Mouse (Mus musculus): ENCODE data around the gene Bckdk.
"Not testable (repeated sequence)": the region's sequence is repeated elsewhere in the genome, so short reads cannot be mapped to it uniquely, and the experiment has no call there.

Gene Bckdk

DNA sequence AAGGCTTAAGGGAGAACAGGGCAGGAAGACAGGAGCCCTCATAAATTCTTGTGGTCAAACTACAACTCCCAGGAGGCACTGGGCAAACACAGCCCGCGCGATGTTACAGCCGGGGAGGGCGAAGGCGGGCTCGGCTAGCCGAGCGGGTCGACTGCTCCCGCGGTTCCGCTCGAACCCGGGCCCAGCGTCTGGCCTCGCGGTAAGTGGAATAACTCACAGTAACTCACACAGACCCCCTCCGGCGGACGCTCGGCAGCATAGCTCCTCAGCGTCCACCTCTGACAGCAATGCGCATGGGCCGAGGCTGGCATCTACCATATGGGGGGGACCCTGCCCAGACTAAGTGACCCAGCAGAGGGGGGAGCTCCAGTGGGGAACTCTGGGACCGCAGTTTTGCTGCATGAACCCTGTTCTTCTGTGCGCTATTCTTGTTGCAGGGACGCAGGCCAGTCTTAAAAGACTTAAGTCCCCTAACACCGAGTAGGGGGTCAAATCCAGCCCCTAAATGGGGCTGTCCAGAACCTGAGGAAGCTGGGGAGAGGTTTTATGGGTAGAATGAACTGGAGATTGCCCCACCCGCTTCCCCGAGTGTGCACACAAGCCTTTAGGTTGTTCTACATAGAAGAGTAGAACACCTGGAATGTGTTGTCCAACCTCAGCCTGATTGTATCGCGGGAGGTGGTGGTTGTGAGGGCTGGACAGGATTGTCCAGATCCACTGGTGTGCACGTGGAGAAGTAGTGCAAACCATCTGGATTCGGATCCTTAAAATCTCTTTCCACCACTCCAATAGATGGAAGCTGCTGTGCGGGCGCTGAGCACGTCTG lies at the start of gene Bckdk:
Gene Bckdk (plus strand): TSS at position 112 of the 826 bp plus-strand sequence.
- DNase-seq, result peak; percentile 81

DNA sequence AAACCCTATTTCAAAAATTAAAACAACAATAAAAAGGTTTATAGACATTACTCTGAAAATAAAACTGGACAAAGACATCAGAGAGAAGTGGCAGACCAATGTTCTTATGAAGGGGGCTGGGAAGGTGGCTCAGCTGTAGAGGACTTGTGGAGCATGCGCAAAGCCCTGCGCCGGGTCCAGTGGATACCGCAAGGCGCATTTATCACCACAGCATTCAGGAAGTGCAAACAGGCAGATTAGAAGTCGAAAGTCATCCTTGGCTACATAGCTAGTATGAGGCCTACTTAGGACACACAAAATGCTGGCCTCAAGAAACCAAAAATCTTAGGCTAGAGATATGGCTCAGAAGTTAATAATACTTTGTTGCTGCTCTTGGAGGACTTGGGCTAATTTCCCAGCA lies 45.6 kb upstream of the Bckdk start:
- DNase-seq, result no peak

DNA sequence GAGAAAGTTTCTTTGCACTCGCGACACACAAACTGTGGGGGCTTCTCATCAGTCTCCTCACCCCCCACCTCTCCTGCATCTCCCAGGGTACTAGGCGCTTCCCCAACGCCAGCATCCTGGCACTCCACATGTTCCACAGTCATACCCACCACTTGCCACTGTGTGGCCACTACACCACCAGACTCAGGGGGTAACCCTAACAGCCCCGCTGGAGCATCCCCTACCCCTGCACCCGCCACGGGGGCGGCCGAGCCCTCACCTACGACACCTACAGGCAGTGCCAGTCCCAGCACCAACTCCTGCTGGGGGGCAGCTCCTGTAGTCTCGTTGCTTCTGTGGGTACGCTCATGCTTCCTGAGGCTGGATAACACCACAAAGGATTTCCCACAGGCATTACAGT lies 37.4 kb upstream of the Bckdk start:
- no peak for DNase-seq

DNA sequence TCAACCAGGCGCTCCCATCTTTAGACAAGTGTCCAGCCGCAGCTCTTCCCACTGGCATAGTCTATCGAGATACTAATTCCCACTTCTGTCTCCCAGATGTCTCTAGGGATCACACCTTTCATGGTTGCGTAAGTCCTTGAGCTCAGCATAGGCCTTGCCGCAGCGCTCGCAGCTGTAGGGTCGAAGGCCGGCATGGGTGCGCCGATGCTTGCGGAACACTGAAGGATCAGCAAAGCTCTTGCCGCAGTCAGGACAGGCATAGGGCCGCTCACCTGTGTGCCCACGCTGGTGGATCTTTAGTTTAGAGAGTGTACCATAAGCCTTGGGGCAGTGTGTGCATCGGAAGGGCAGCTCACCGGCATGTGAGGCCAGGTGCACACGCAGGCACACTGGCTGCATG lies 36.2 kb upstream of the Bckdk start:
- no peak for DNase-seq

GRCm38 (mm10) chr7:127869149-127869810 lies 34.6 kb upstream of the Bckdk start:
- DNase-seq, result no peak

- no peak for DNase-seq
Observed at GRCm38 (mm10) chr7:127870136-127870821, 33.6 kb upstream of the Bckdk start.

DNA sequence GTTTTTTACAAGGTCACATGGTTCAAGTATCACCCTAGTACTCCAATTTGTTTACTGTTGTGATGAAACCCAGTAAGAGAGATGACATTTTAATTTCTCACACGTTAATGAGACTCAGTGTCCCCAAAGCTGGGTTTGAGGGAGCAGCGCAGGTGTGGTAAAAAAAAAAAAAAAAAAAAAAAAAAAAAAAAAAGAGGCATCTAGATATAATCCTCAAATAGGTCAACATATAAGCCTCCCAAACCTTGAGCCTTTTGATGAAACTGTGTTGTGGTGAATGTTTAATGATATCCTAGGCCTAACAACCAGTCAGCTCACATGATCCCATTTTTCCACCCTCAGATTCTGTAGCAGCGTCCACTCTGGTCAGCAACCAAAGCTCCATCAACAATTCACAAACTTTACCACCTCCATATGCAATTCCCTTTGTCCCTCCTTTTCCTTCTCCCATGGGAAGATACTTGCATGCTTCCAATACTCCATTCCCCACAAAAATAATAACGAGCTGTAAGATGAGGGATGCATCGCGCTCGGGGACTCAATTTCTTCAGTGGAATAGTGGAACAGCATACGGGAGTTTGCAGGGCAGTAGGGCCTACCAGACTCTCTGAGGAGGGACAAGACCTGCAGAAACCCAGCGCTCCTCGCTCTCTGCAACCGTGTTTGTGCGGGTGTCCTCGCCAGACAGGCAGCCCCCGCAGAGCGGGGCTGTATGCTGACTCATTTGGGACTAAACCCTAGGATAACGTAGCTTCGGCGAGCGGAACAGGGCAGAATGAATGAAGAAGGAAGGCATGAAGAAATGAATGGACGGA lies 28.9 kb upstream of the Bckdk start:
- no peak for DNase-seq

GRCm38 (mm10) chr7:127875627-127876001 lies 28.3 kb upstream of the Bckdk start:
- peak; percentile 92 for DNase-seq

DNA sequence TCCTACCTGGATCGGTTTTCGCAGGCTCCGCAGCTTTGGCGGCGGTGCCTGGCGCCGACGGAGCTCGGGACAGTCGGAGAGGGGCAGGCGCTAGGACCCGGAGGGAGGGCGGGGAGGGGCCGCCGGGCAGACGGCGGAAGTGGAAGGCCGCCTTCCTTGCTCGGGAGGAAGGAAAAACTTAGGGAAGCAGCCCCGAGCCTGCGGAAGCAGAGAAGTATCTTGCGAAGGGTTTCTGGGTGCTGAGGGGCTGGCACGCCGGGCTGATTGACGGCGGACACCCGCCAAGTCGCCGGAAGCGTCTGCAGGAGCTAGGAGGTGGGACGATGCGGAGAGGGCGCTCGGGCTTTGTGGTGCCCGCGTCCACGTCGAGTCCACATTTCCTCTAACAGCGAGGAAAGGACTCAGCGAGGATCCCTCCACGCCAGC lies 27.8 kb upstream of the Bckdk start, which contains the start of gene Zfp646:
Gene Zfp646 (plus strand): TSS at position 181 of the 426 bp plus-strand sequence.
- DNase-seq, result peak; percentile 82

- peak; percentile 90 for DNase-seq
Observed at GRCm38 (mm10) chr7:127876467-127877348, 27.2 kb upstream of the Bckdk start, which contains the start of gene Zfp668. TSS of gene Zfp668 (minus strand) at chr7:127876828.

DNA sequence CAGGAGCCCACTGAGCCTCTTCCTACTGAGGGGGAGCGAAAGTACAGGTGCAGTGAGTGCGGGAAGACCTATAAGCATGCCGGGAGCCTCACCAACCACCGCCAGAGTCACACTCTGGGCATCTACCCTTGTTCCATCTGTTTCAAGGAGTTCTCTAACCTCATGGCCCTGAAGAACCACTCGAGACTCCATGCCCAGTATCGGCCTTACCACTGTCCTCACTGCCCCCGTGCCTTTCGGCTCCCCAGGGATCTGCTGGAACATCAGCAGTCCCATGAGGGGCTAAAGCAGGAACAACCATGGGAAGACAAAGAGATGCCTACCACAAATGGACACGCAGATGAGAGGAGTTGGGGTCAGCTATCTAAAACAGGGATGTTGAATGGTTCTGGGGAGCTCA lies 24.6 kb upstream of the Bckdk start:
- no peak for DNase-seq

DNA sequence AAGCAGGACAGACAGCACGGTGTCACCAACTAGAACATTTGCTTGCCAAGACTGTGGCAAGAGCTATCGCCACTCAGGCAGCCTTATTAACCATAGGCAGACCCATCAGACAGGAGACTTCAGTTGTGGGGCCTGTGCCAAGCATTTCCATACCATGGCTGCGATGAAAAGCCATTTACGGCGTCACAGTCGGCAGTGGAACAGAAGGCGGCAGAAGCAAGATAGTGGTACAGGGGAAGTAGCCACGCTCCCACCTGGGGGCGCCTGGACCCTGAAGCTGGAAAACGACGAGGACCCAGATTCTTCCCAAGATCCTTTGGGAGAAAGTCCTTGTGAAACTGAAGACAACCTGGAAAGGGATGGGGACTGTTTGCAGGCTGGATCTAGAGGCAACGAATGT lies 23.5 kb upstream of the Bckdk start:
- no peak for DNase-seq

DNA sequence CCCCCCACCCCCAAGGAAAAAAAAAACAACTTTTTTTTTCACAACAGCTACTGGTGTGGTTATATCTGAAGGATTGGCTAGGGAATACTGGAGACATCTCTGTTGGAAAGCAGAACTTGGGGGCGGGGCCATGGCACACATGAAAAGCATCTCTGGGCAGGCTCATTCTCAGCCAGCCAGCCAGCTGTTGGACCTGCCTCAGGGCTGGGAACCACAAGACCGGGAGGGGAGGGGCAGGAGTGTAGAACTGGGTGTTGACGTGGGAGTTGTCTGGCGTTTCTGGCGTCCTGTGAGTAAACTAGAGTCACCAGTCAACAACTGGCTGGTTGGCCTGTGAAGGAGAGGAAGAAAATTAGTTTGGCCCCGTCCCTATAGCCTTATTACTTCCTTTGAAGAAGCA lies 17.9 kb upstream of the Bckdk start:
- DNase-seq, result no peak

DNA sequence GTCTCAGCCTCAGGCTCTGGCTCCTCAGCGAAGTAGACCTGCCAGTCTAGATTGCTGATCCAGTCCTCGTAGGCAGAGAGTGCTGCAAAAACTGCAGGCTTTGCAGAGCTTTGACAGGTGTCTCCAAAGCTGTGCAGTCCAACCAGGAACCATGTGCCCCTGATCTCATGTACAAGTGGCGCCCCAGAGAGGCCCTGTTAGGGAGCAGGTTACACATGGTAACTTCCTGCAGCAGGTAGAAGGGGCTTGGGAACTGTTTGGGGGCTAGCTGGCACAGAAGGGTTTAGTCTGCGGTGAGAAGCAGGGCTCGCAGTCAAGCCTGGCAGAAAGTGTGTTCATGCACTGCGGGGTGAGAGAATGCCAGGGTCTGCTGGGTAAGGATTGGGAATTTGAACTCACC lies 17.3 kb upstream of the Bckdk start:
- DNase-seq, result no peak

DNA sequence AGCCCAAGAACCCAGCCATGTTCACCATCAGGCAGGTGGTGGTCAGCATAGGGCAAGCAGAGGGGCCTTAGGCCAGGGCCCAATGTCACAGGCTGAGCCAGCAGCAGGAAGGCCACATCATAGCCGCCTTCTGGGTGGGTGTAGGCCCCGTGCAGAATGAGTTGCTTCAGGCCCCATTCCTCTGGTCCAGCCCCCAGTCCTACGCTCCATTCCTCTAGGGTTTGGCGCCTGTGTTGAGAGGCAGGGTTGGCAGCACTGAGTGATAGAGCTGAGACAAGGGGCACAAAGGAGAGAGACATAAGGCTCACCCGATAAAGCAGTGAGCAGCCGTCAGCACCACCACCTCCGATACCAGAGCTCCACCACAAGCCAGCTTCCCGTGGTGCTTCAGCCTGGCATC lies 16.7 kb upstream of the Bckdk start:
- no peak for DNase-seq

- DNase-seq, result no peak
Observed at GRCm38 (mm10) chr7:127887781-127888180, 16.1 kb upstream of the Bckdk start.

GRCm38 (mm10) chr7:127888821-127889220 lies 15.1 kb upstream of the Bckdk start:
- no peak for DNase-seq

GRCm38 (mm10) chr7:127890798-127891197 lies 13.1 kb upstream of the Bckdk start, which contains the start of gene Prss53:
TSS of gene Prss53 (minus strand) at chr7:127890970.
- no peak for DNase-seq

DNA sequence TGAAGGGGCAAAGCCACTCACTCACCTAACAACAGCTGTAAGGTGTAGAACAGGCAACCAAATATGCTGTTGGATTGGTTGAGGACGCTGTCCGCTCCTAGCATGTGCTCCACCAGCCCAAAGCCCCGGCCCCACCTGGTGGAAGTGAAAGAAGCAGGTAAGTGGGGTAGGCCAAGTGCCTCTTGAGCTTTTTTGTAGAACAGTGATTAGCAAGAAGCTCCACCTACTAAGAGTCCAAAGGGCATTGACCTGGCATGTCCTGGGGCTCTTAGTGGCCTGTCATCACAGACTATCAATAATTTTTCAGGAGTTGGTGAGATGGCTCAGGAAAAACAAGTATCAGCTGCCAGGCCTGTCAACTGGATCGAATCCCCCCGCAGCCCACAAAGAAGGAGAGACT lies 9.4 kb upstream of the Bckdk start:
- DNase-seq, result no peak

GRCm38 (mm10) chr7:127895442-127895841 lies 8.4 kb upstream of the Bckdk start, which contains the start of the genes Gm21974 and Vkorc1:
TSS of gene Gm21974 (minus strand) at chr7:127895454.
TSS of gene Vkorc1 (minus strand) at chr7:127895617.
- DNase-seq, result peak; percentile 91

DNA sequence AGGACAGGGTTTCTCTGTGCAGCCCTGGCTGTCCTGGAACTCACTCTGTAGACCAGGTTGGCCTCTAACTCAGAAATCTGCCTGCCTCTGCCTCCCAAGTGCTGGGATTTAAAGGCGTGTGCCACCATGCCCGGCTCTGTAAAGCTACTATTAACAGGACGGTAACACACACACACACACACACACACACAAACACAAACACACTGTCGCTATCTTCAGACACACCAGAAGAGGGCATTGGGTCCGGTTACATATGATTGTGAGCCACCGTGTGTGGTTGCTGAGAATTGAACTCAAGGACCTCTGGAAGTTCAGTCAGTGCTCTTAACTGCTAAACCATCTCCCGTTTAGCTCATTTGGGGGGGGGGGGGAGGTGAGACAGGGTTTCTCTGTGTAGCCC lies 8.0 kb upstream of the Bckdk start:
- DNase-seq, result not testable (repeated sequence)

All from thymus, postnatal 4 days (tissue).